Mouse (Mus musculus): ENCODE measurements around the gene Odf3l1.

- TF ChIP-seq EP300 (IDR thresholded peaks at IDR 0.05; ENCODE audit: low read depth) (no peak), CTCF (IDR thresholded peaks at IDR 0.05; ENCODE audit: low read depth) (no peak)
These were observed 35.6 kb upstream of the Odf3l1 start for GRCm38 (mm10) chr9:56900060-56900459.

Measured in heart, postnatal 0 days (tissue).